Mouse (Mus musculus) forebrain, embryonic 14.5 days (tissue): ENCODE measurements around the gene Spata18. TPM values are rescaled to one million over a fixed set of nuclear protein-coding genes. Genes with fewer than 3 reads are reported as not detected.

Source experiments
- ATAC-seq: fragments of 200-750 bp; cut with Nextera tagmentation; 2 replicates; pipeline ENCODE4 v1.8.0; 2017; ENCODE audit warnings: mild to moderate bottlenecking, moderate library complexity
- DNase-seq: peaks from one replicate; pipeline ENCODE4 v3.0.0-alpha.2; 2015; ENCODE audit warnings: low spot score
- H3K27ac ChIP-seq: fragments of 300-500 bp; sonication (generic); 2 replicates; pipeline ENCODE4 v1.5.1; 2014; ENCODE audit warnings: low read depth, mild to moderate bottlenecking, control low read depth, low read length, moderate library complexity
- H3K27me3 ChIP-seq: fragments of 300-500 bp; sonication (generic); replicated peaks from 2 replicates; pipeline ENCODE4 v1.6.1; 2014; ENCODE audit warnings: low read length, control low read depth, mixed read lengths; ENCODE audit not compliant: control insufficient read depth, insufficient read depth
- H3K36me3 ChIP-seq: fragments of 300-500 bp; sonication (generic); 2 replicates; pipeline ENCODE4 v1.6.1; 2014; ENCODE audit warnings: low read length, control low read depth; ENCODE audit not compliant: control insufficient read depth, insufficient read depth
- H3K4me1 ChIP-seq: fragments of 300-500 bp; sonication (generic); 2 replicates; pipeline ENCODE4 v1.6.1; 2014; ENCODE audit warnings: antibody characterized with exemption, low read length, control low read depth; ENCODE audit not compliant: control insufficient read depth, insufficient read depth
- H3K4me2 ChIP-seq: fragments of 300-500 bp; sonication (generic); 2 replicates; pipeline ENCODE4 v1.6.1; 2014; ENCODE audit warnings: mild to moderate bottlenecking, control low read depth, low read length
- H3K4me3 ChIP-seq: fragments of 300-500 bp; sonication (generic); 2 replicates; pipeline ENCODE4 v1.5.1; 2014; ENCODE audit warnings: low read depth, low read length, control low read depth
- H3K9ac ChIP-seq: fragments of 300-500 bp; sonication (generic); 2 replicates; pipeline ENCODE4 v1.6.1; 2014; ENCODE audit warnings: mild to moderate bottlenecking, low read length, control low read depth, moderate library complexity
- H3K9me3 ChIP-seq: fragments of 300-500 bp; sonication (generic); replicated peaks from 2 replicates; pipeline ENCODE4 v1.6.1; 2016; ENCODE audit warnings: low read length, control low read depth, mixed read lengths; ENCODE audit not compliant: control insufficient read depth
- WGBS: fragments of 180-500 bp; shearing (Covaris S2); extraction: QIAGEN DNeasy Blood & Tissue Kit; methylation state at CpG from one replicate; pipeline ENCODE4 v1.1.7; 2014; 5-methylcytosine and 5-hydroxymethylcytosine counted together
- polyA plus RNA-seq: library from polyadenylated mRNA; unstranded; fragments of >200 nt; fragmentation: Nextera tagmentation; extraction: Ambion mirVana; gene quantifications from 2 replicates; pipeline ENCODE4 v1.2.1, GENCODE M21; 2014

The Spata18 gene
- 0.36 and 0.83 TPM in 2 replicates for polyA plus RNA-seq

DNA sequence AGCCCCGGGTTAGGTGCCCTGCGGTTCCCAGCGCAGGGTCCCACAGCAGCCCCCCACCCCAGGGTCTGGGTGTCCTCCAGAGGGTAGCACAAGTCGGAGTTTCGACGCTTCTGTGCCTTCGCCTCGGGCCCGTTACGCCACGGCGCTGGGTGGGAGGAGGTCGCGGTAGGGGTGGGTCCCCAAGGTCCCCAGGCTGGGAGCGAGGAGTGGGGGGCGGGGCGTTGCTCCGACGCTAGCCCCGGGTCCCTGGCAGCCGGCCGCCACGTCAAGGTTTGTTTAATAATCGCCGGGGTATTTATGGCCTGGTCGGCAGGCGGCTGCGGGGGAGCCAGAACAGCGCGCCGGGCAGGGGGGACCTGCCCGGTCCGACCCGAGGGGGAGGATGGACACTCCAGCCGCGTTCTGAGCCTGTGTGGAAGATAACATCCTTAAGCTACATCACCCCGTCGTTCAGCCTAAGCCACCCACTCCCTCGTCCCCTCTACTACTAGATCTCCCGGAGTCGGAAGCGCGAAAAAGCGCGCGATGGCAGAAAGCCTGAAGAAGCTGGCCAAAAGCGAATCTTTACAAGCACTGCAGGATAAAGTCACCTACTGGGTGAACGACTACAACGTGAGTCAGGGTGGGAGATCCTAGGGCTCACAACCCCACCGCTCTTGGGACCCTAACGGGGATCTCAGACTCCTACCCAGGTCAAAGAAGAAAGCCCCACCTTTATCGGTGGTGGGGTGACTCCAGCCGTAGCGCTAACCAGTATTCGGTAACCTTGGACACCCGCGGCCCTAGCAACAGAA is at the start of gene Spata18:
Spata18 (plus strand) TSS at position 319 of the 794 bp plus-strand sequence.
- peaks cover 48% of the 10 kb centered on the region for H3K27me3 ChIP-seq
- peak within 1 kb of the TSS; percentile 91 for H3K4me2 ChIP-seq
- H3K9me3 ChIP-seq: no peaks in the 10 kb centered on the region
- ATAC-seq (0 out of 2 replicates have a peak, but pooled peaks have one; percentile 8), DNase-seq (no peak)
- H3K27ac ChIP-seq: no peak within 1 kb of the TSS
- H3K36me3 ChIP-seq: no peaks in the 10 kb centered on the region
- H3K4me1 ChIP-seq: peaks cover 22% of the 10 kb centered on the region
- H3K9ac ChIP-seq: peak within 1 kb of the TSS; percentile 47
- WGBS: under 1% methylated on average over 56 of the region's 57 CpGs
- H3K4me3 ChIP-seq: peak within 1 kb of the TSS; percentile 41

DNA sequence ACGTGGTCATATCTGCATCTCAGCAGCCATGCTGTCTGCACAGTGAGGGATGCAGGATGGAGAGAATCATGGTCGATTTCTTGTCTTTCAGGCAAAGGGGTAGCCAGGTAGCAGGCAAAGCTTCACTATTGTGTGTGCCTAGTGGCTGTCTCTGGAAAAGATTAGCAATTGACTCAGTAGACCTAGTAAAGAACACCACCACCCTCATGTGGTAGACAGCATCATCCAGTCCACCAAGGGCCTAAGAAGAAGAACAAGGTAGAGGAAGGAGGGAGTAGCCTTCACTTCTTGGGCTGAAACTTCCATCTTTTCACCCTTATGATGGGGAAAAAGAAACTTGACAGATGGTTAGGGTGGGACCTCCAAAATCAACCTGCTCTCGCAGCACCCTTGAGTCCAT is 48.3 kb upstream of the Spata18 start:
- Histone ChIP-seq H3K27ac (no peak overlapping the region), H3K9ac (no peak overlapping the region), H3K9me3 (no peaks in the 10 kb centered on the region), H3K36me3 (no peaks in the 10 kb centered on the region), H3K27me3 (no peaks in the 10 kb centered on the region), H3K4me1 (peaks cover 11% of the 10 kb centered on the region), H3K4me2 (no peak overlapping the region), H3K4me3 (no peak overlapping the region)
- ATAC-seq (no peak), DNase-seq (no peak)
- 87% methylated on average over 3 of the region's 3 CpGs for WGBS

DNA sequence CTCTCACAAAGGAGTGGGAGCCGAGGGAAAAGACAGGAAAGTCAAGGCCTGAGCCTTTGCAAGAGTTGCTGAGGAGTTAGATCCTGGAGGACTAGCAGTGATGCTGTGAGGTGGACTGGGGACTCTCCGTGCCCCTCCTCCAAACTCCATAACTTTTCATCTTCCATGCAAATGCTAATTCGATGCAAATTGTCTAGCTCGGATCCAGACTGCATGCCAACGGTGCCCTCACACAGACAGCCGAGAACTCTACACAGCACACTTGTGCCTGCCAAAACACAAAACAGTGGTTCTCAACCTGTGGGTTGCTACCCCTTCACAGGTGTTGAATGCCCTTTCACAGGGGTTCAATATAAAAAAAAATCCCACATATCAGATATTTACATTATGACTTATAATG is 46.6 kb upstream of the Spata18 start:
- 79% methylated on average over 6 of the region's 6 CpGs for WGBS

DNA sequence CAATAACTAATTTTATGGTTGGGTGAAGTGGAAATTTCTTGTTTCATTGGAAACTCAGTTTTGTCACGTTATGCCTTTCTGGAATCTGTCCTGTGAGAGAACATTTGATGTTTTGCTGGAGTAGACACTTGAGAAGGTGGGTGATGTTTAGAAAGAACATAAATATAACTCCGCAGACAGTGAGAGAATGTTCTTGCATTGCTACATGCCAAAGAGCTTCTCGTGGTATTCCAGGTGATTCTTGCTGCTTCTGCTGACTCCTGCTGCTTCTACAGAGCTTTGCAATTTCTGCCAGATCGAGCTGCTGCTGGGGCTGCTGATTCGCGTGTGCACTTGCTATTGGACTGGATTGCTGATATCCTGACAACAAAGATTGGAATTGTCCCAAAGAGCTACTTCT is 46.2 kb upstream of the Spata18 start:
- ATAC-seq: no peak
- no peak overlapping the region for H3K9ac ChIP-seq
- no peak overlapping the region for H3K4me2 ChIP-seq
- H3K27ac ChIP-seq: no peak overlapping the region
- no peak overlapping the region for H3K4me3 ChIP-seq
- H3K9me3 ChIP-seq: no peaks in the 10 kb centered on the region
- DNase-seq: no peak
- no peaks in the 10 kb centered on the region for H3K27me3 ChIP-seq
- H3K4me1 ChIP-seq: peaks cover 7% of the 10 kb centered on the region
- 90% methylated on average over 6 of the region's 6 CpGs for WGBS
- H3K36me3 ChIP-seq: no peaks in the 10 kb centered on the region

More for the DNA sequence above, 46.6 kb upstream of the Spata18 start:
- Histone ChIP-seq H3K27me3 (no peaks in the 10 kb centered on the region), H3K36me3 (no peaks in the 10 kb centered on the region), H3K9ac (no peak overlapping the region), H3K4me2 (no peak overlapping the region), H3K4me3 (no peak overlapping the region), H3K9me3 (no peaks in the 10 kb centered on the region), H3K27ac (no peak overlapping the region), H3K4me1 (peaks cover 7% of the 10 kb centered on the region)
- no peak for DNase-seq
- ATAC-seq: no peak

DNA sequence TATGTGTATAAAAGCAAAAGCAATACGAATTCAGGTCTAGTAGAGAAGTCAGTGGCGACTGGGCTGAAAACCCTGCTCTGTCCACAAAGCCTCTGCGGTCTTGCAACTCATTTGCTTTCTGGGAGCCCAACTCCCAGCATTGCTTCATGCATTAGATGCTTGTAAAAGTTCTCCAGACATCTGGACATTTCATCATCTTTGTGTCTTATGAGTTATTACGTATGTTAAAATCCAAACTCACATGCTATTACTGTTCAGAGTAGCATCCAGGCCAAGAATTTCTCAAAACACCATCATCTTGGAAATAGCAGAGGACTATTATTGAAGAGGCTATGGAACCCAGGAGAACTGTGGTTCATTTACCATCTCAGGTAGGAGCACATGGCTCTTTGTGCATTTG is 40.1 kb upstream of the Spata18 start:
- no peaks in the 10 kb centered on the region for H3K4me1 ChIP-seq
- DNase-seq: no peak
- ATAC-seq: no peak
- no peak overlapping the region for H3K9ac ChIP-seq
- H3K27me3 ChIP-seq: no peaks in the 10 kb centered on the region
- H3K27ac ChIP-seq: no peak overlapping the region
- no peaks in the 10 kb centered on the region for H3K36me3 ChIP-seq
- 91% methylated on average over 4 of the region's 4 CpGs for WGBS
- H3K4me2 ChIP-seq: no peak overlapping the region
- no peaks in the 10 kb centered on the region for H3K9me3 ChIP-seq
- no peak overlapping the region for H3K4me3 ChIP-seq

DNA sequence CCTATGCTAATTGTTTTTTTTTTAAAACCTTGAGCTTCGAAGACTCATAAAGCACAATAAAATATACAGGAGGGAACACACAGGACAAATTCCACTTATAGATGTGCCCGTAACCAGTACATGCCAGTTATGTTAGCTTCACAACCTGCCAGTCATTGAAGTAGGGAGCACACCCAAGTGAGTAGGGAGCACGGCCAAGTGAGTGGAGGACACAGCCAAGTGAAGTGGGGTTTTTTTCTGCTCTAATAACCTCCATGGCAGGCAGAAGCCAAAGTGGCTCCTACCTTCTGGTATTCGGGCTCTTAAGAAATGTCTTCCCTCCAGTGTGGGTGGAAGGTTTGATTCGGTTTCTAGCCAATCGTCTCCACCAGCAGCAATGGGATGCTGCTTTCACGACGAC is 37.9 kb upstream of the Spata18 start:
- WGBS: 94% methylated on average over 8 of the region's 8 CpGs
- H3K36me3 ChIP-seq: no peaks in the 10 kb centered on the region
- no peaks in the 10 kb centered on the region for H3K27me3 ChIP-seq
- H3K4me1 ChIP-seq: no peaks in the 10 kb centered on the region
- H3K9me3 ChIP-seq: no peaks in the 10 kb centered on the region
- no peak overlapping the region for H3K4me2 ChIP-seq
- no peak overlapping the region for H3K9ac ChIP-seq
- ATAC-seq (no peak), DNase-seq (no peak)
- H3K4me3 ChIP-seq: no peak overlapping the region
- H3K27ac ChIP-seq: no peak overlapping the region

DNA sequence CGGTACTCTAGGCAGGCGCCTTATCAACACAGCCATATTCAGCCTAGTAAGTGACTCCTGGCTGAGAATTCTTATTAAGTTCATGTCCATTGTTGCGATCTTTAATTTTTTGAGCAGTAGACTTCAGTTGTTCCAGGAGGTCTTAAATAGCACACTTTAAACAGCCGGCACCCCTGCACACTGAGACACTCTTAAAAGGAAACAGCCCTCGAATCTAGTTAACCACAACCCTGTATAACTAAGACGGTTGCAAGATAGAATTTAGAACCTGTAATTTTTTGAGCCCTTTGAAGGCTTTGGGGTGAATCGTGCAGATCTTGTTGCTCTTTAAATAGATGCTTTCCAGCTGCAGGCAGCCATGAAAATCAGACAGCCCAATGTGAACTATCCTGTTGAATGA is 36.0 kb upstream of the Spata18 start:
- Histone ChIP-seq H3K36me3 (no peaks in the 10 kb centered on the region), H3K4me1 (no peaks in the 10 kb centered on the region), H3K4me2 (no peak overlapping the region), H3K4me3 (no peak overlapping the region), H3K9me3 (no peaks in the 10 kb centered on the region), H3K27me3 (no peaks in the 10 kb centered on the region), H3K27ac (no peak overlapping the region), H3K9ac (no peak overlapping the region)
- WGBS: 83% methylated on average over 7 of the region's 7 CpGs
- ATAC-seq (no peak), DNase-seq (no peak)

DNA sequence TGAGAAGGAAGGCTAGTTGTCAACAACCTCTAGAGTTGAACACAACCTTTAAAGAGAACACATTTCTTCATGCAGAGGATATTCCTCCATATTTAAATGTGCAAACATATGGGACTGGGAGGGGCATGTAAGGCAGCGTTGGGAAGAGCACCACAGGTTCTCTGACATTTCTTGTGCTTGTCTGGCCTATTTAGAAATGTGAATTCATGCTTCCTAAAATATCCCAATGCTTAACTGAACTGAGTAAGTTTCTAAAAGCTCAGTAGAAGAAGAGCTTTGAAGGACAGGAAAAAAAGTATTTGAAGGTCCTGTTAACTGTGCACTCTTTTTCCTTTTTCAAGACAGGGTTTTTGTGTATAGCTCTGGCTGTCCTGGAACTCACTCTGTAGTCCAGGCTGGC is 32.2 kb upstream of the Spata18 start:
- Histone ChIP-seq H3K4me2 (no peak overlapping the region), H3K4me3 (no peak overlapping the region), H3K9ac (no peak overlapping the region), H3K27ac (no peak overlapping the region), H3K27me3 (no peaks in the 10 kb centered on the region), H3K9me3 (no peaks in the 10 kb centered on the region), H3K36me3 (no peaks in the 10 kb centered on the region), H3K4me1 (no peaks in the 10 kb centered on the region)
- ATAC-seq (no peak), DNase-seq (no peak)
- 91% methylated on average over 1 of the region's 1 CpGs for WGBS

DNA sequence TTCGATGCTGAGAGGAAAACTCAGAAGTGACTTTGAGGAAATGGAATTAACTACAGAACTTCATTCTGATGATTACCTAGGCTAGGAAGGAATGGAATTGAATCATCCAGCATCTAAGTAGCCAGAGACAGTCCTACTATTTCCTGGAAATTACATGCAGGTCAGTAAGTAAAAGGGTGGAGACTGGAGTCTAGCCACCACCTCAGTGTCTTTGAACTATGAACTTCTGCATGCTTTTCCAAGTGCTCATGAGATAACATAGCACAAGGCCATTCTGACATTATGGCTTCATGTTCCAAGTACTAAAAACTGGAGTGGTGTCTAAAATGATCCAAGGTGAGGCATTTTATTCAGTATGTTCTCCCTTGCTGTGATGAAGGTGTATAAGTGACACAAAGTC is 25.7 kb upstream of the Spata18 start:
- no peaks in the 10 kb centered on the region for H3K36me3 ChIP-seq
- ATAC-seq (no peak), DNase-seq (no peak)

More for the DNA sequence above, 25.7 kb upstream of the Spata18 start:
- no peaks in the 10 kb centered on the region for H3K27me3 ChIP-seq
- 63% methylated on average over 1 of the region's 1 CpGs for WGBS
- no peaks in the 10 kb centered on the region for H3K9me3 ChIP-seq
- no peak overlapping the region for H3K27ac ChIP-seq
- no peak overlapping the region for H3K4me3 ChIP-seq
- no peaks in the 10 kb centered on the region for H3K4me1 ChIP-seq
- H3K4me2 ChIP-seq: no peak overlapping the region
- H3K9ac ChIP-seq: no peak overlapping the region
